ENCODE assay signal across 8 mouse cellular contexts in the genomic region with DNA sequence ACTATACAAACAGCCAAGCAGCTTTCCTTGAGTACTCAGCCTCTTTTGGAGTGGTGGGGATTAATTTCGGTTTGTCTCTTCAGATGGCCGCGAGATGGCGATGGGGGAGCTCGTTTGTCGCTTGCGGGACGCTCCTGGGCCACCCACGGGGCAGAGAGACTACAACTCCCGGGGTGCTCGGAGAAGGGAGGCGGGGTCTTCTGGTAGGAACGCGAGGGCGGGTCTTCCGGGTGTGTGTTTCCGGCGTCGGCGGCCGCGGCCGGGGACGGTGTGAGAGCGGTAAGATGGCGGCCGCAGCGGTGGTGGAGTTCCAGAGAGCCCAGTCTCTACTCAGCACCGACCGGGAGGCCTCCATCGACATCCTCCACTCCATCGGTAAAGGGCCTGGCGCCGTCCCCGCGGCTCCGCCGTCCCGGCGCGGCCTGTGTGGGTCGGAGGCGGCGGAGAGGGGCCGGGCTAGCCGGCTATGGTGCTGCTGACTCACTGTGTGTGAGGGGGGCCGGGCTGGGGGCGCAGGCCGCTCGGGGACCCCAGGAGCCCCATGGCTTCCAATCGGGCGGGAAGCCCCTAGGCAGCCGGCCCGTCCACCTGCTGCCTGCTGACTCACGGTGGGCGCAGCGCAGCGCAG. TPM values are rescaled to one million over a fixed set of nuclear protein-coding genes. Genes with fewer than 3 reads are reported as not detected.
DNase-seq lines count a peak whose midpoint lies in the region; ATAC-seq and TF ChIP-seq lines count a peak whose summit lies in the region.

Psmd11 (plus strand) TSS at position 235 of the 628 bp plus-strand sequence.

- no peaks in the 10 kb centered on the region for H3K27me3 ChIP-seq in embryonic facial prominence, embryonic 15.5 days
- H3K27me3 ChIP-seq in limb, embryonic 14.5 days (ENCODE audit: control insufficient read depth, insufficient read depth, low read length): no peaks in the 10 kb centered on the region
- no peaks in the 10 kb centered on the region for H3K27me3 ChIP-seq in midbrain, postnatal 0 days (ENCODE audit: insufficient read depth, low read length)

- no peaks in the 10 kb centered on the region for H3K4me1 ChIP-seq in bone marrow, adult 2 months (ENCODE audit: control insufficient read depth, insufficient read depth, low read length)
- H3K4me1 ChIP-seq in embryonic facial prominence, embryonic 15.5 days: peaks cover 7% of the 10 kb centered on the region; the same call in 1 of the 2 replicates
- H3K4me1 ChIP-seq in limb, embryonic 14.5 days (ENCODE audit: control insufficient read depth, insufficient read depth, low read length): peaks cover 4% of the 10 kb centered on the region
- H3K4me1 ChIP-seq in midbrain, postnatal 0 days (ENCODE audit: insufficient read depth, low read length): no peaks in the 10 kb centered on the region

- H3K36me3 ChIP-seq in embryonic facial prominence, embryonic 15.5 days: peaks cover 15% of the 10 kb centered on the region
- H3K36me3 ChIP-seq in limb, embryonic 14.5 days (ENCODE audit: control insufficient read depth, insufficient read depth, low read length): peaks cover 17% of the 10 kb centered on the region
- peaks cover 6% of the 10 kb centered on the region for H3K36me3 ChIP-seq in midbrain, postnatal 0 days (ENCODE audit: insufficient read depth, low read length)

- peak; percentile 77 for TF ChIP-seq CTCF in bone marrow, adult 2 months (IDR thresholded peaks at IDR 0.05; ENCODE audit: control insufficient read depth, insufficient read depth, low read length)
- peak; percentile 83 for TF ChIP-seq CTCF in midbrain, postnatal 0 days (IDR thresholded peaks at IDR 0.05)

- DNase-seq in 416B (ENCODE audit: low read depth): peak; percentile 95
- DNase-seq in heart, adult 8-10 months (ENCODE audit: low spot score): peak; percentile 95
- peak; percentile 97 for DNase-seq in kidney, adult 9 months
- DNase-seq in limb, embryonic 14.5 days (ENCODE audit: low spot score): peak; percentile 96
- DNase-seq in midbrain, postnatal 0 days (ENCODE audit: low spot score): peak; percentile 98
- DNase-seq in spleen, postnatal 14 days (ENCODE audit: low spot score in 2 of 2): peak; percentile 87 to 94

- WGBS in bone marrow, adult 2 months: 1% methylated on average over 58 of the region's 58 CpGs
- WGBS in embryonic facial prominence, embryonic 15.5 days: under 1% methylated on average over 58 of the region's 58 CpGs
- 3% methylated on average over 39 of the region's 58 CpGs for WGBS in limb, embryonic 14.5 days
- WGBS in midbrain, postnatal 0 days: under 1% methylated on average over 41 of the region's 58 CpGs

- no peaks in the 10 kb centered on the region for H3K9me3 ChIP-seq in embryonic facial prominence, embryonic 15.5 days (replicated peaks)
- no peaks in the 10 kb centered on the region for H3K9me3 ChIP-seq in limb, embryonic 14.5 days (ENCODE audit: control insufficient read depth, low read length)
- H3K9me3 ChIP-seq in midbrain, postnatal 0 days (ENCODE audit: low read length): no peaks in the 10 kb centered on the region

- peak; percentile 99 for ATAC-seq in embryonic facial prominence, embryonic 15.5 days (ENCODE audit: insufficient number of reproducible peaks, low FRiP score, low TSS enrichment, low read depth)
- ATAC-seq in limb, embryonic 14.5 days (ENCODE audit: low FRiP score, low read depth): peak; percentile 99
- ATAC-seq in midbrain, postnatal 0 days (ENCODE audit: low FRiP score): peak; percentile 98

- peak within 1 kb of the TSS; percentile 76 for H3K9ac ChIP-seq in embryonic facial prominence, embryonic 15.5 days
- H3K9ac ChIP-seq in limb, embryonic 14.5 days (ENCODE audit: low read depth, low read length, severe bottlenecking): peak within 1 kb of the TSS; percentile 88
- peak within 1 kb of the TSS; percentile 77 for H3K9ac ChIP-seq in midbrain, postnatal 0 days (replicated peaks; ENCODE audit: low read length, poor library complexity, severe bottlenecking)

- peak within 1 kb of the TSS; percentile 75 for H3K27ac ChIP-seq in bone marrow, adult 2 months (ENCODE audit: control insufficient read depth, insufficient read depth, low read depth, low read length, poor library complexity)
- peak within 1 kb of the TSS; percentile 89 for H3K27ac ChIP-seq in embryonic facial prominence, embryonic 15.5 days (replicated peaks)
- peak within 1 kb of the TSS; percentile 85 for H3K27ac ChIP-seq in limb, embryonic 14.5 days (replicated peaks; ENCODE audit: low read depth, low read length)
- H3K27ac ChIP-seq in midbrain, postnatal 0 days (ENCODE audit: low read depth, low read length): peak within 1 kb of the TSS; percentile 73

- peak within 1 kb of the TSS; percentile 56 for H3K4me2 ChIP-seq in embryonic facial prominence, embryonic 15.5 days (replicated peaks)
- peak within 1 kb of the TSS; percentile 80 for H3K4me2 ChIP-seq in limb, embryonic 14.5 days (replicated peaks; ENCODE audit: low read depth, low read length, severe bottlenecking)
- peak within 1 kb of the TSS; percentile 89 for H3K4me2 ChIP-seq in midbrain, postnatal 0 days (ENCODE audit: low read depth, low read length, poor library complexity, severe bottlenecking)

- TF ChIP-seq POLR2A in bone marrow, adult 2 months (IDR thresholded peaks at IDR 0.05; ENCODE audit: borderline replicate concordance, control insufficient read depth, low read depth, low read length): peak; percentile 81; the same call in 1 of the 2 replicates
- no peak; the same call in 1 of the 2 replicates for TF ChIP-seq POLR2A in limb, embryonic 14.5 days (IDR thresholded peaks at IDR 0.05; ENCODE audit: borderline replicate concordance, extremely low read depth, insufficient read depth, insufficient read length)

- H3K4me3 ChIP-seq in bone marrow, adult 2 months (replicated peaks; ENCODE audit: control insufficient read depth, low read depth, low read length): peak within 1 kb of the TSS; percentile 87
- peak within 1 kb of the TSS; percentile 77 for H3K4me3 ChIP-seq in embryonic facial prominence, embryonic 15.5 days (replicated peaks)
- H3K4me3 ChIP-seq in limb, embryonic 14.5 days (replicated peaks; ENCODE audit: low read length): peak within 1 kb of the TSS; percentile 81
- peak within 1 kb of the TSS; percentile 83 for H3K4me3 ChIP-seq in midbrain, postnatal 0 days (ENCODE audit: low read depth, low read length)

RNA-seq across cellular contexts. Expression of gene Psmd11, which starts in this region (rescaled TPM):
- 59.0 and 71.3 TPM in 2 replicates for polyA plus RNA-seq in bone marrow, adult 2 months (2011; ENCODE audit: insufficient read depth, insufficient read length, low replicate concordance, missing spikeins)
- 293 and 308 TPM in 2 replicates for polyA plus RNA-seq in embryonic facial prominence, embryonic 15.5 days (2015; fragmentation: Nextera tagmentation; extraction: Ambion mirVana)
- total RNA-seq in heart, adult 8-10 months (2022): 100 to 1,000 TPM in 3 of 4 experiments, 10 to 100 TPM in 1; 99.6 to 118 (median 111) TPM
- polyA plus RNA-seq in limb, embryonic 14.5 days (2012; rRNA removed): 86.9 and 87.4 TPM in 2 replicates
- polyA plus RNA-seq in limb, embryonic 14.5 days (2014; fragmentation: Nextera tagmentation; extraction: Ambion mirVana): 261 and 264 TPM in 2 replicates
- 24.6 and 44.5 TPM in 2 replicates for total RNA-seq in midbrain, postnatal 0 days (2014; rRNA removed)
- polyA plus RNA-seq in midbrain, postnatal 0 days (2015; fragmentation: Nextera tagmentation; extraction: Ambion mirVana): 259 and 278 TPM in 2 replicates

Comparison
In these comparisons a context has a peak if more than half of its experiments do, and no peak if none do; other contexts are left out.
1. Peak in every context shown above with its lines: DNase-seq, ATAC-seq, H3K4me3 ChIP-seq and H3K27ac ChIP-seq.